Mouse (Mus musculus): ENCODE measurements at regions not wholly inside any gene's neighbourhood (a gene's known extent, or its start where the extent isn't known, plus 50 kb on each side); places are given as distances from the start of the nearest gene placed in this dataset.

- DNase-seq: no peak
- TF ChIP-seq CTCF (conservative IDR thresholded peaks at IDR 0.05; ENCODE audit: insufficient read depth, insufficient read length, low read depth, low read length): no peak
- no peak for TF ChIP-seq POLR2A (IDR thresholded peaks at IDR 0.05; ENCODE audit: low read depth, low read length)
- no peaks in the 10 kb centered on the region for H3K4me1 ChIP-seq (ENCODE audit: control insufficient read depth, insufficient read depth, low read length)
- H3K4me3 ChIP-seq (ENCODE audit: insufficient read depth, low read depth, low read length): no peak overlapping the region
- no peaks in the 10 kb centered on the region for H3K27me3 ChIP-seq (replicated peaks; ENCODE audit: control insufficient read depth, insufficient read depth, low read length)
- no peaks in the 10 kb centered on the region for H3K36me3 ChIP-seq (ENCODE audit: control insufficient read depth, insufficient read depth, low read length)
- H3K27ac ChIP-seq (ENCODE audit: insufficient read depth, low read depth, low read length): no peak overlapping the region
- 76% methylated on average over 4 of the region's 4 CpGs for WGBS
Observed at GRCm38 (mm10) chr2:18592221-18592620, 80.0 kb upstream of the Commd3 start.

DNA sequence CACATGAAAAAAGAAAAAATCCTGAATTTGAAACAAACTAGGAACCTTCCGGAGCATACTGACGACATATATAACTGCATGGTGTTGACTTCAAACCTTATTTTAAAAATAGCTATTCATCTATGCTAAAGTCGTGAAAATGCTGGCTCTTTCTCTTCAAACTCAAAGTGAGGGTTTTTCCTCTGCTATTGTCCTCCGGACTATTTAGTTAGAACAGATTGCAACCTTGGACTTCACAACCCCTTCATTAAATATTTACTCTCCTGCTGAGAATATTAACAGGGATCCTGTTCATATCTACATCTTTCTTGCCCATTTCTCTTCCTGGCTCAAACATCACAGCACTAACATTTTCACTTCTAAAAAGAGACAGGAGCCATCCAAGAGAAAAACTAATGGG, 84.0 kb upstream of the Commd3 start:
- no peaks in the 10 kb centered on the region for H3K4me1 ChIP-seq (ENCODE audit: control insufficient read depth, insufficient read depth, low read length)
- TF ChIP-seq POLR2A (IDR thresholded peaks at IDR 0.05; ENCODE audit: low read depth, low read length) (no peak), CTCF (conservative IDR thresholded peaks at IDR 0.05; ENCODE audit: insufficient read depth, insufficient read length, low read depth, low read length) (no peak)
- H3K4me3 ChIP-seq (ENCODE audit: insufficient read depth, low read depth, low read length): peak overlapping the region; percentile 56
- DNase-seq: peak; percentile 65
- H3K36me3 ChIP-seq (ENCODE audit: control insufficient read depth, insufficient read depth, low read length): no peaks in the 10 kb centered on the region
- 5% methylated on average over 4 of the region's 4 CpGs for WGBS
- no peaks in the 10 kb centered on the region; the same call in 1 of the 2 replicates for H3K27me3 ChIP-seq (replicated peaks; ENCODE audit: control insufficient read depth, insufficient read depth, low read length)
- peak overlapping the region; percentile 42; the same call in 1 of the 2 replicates for H3K27ac ChIP-seq (ENCODE audit: insufficient read depth, low read depth, low read length)

DNA sequence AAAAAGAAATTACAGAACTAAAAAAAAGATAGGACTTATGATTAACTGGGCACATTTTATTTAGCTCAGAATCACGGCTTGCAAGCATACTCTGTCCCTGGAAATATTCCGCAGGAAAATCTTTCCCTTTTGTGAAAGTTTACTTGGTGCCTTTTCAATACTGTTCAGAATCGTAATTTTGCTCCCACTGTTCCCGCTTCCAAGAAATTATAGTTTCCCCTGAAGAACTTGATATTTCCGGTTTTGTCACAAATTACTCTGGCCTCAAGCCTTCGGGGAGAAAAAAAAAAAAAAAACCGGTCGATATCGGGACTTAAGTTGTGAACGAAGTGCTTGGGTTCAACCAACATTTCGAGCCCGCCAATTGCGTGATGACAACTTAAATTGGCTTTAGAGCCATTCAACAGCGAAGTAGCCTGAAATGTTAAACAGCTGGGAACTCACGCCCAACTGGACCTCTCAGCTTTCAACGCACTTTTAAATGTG, 84.4 kb upstream of the Commd3 start:
- WGBS: 2% methylated on average over 16 of the region's 16 CpGs
- Histone ChIP-seq H3K36me3 (ENCODE audit: control insufficient read depth, insufficient read depth, low read length) (no peaks in the 10 kb centered on the region), H3K4me1 (ENCODE audit: control insufficient read depth, insufficient read depth, low read length) (no peaks in the 10 kb centered on the region), H3K4me3 (ENCODE audit: insufficient read depth, low read depth, low read length) (peak overlapping the region; percentile 87), H3K27me3 (replicated peaks; ENCODE audit: control insufficient read depth, insufficient read depth, low read length) (no peaks in the 10 kb centered on the region; the same call in 1 of the 2 replicates), H3K27ac (ENCODE audit: insufficient read depth, low read depth, low read length) (peak overlapping the region; percentile 83)
- DNase-seq: peak; percentile 43
- no peak for TF ChIP-seq POLR2A (IDR thresholded peaks at IDR 0.05; ENCODE audit: low read depth, low read length)
- TF ChIP-seq CTCF (conservative IDR thresholded peaks at IDR 0.05; ENCODE audit: insufficient read depth, insufficient read length, low read depth, low read length): no peak

DNA sequence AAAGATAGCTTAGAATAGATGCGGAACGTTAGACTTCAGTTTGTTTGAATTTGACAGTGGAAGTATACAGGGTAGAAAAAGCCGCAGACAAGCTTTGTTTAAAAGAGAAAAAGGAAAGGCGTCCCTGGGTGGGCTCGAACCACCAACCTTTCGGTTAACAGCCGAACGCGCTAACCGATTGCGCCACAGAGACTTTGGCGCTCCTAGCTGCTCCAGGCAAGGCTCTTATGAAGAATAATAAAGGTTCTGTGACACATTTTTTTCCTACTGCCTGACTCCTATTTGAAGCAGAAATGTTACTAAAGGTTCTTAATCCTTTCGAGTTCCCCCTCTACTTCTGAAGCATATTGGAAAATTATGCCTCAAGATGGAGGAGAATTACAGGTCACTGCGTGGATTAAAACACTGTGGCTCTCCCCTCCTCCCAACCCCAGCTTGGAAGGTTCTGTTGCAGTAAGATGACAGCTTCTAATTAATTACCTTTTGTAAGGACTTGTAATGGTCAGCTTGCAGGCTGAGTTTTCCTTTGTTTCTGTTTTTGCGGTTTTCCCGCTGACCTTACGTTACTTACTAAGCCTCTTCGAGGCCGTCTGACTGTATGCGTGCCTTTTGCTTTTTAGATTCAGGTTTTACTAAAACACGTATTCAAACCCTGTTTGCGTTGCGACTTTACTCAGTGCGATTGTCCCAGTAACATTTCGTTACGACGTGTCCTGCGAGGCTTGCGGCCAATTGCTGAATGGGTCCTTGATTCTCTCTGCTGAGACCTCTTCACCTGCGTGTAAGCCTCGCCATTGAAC, 85.1 kb upstream of the Commd3 start:
- no peak for TF ChIP-seq CTCF (conservative IDR thresholded peaks at IDR 0.05; ENCODE audit: insufficient read depth, insufficient read length, low read depth, low read length)
- TF ChIP-seq POLR2A (IDR thresholded peaks at IDR 0.05; ENCODE audit: low read depth, low read length): no peak
- no peaks in the 10 kb centered on the region; the same call in 1 of the 2 replicates for H3K27me3 ChIP-seq (replicated peaks; ENCODE audit: control insufficient read depth, insufficient read depth, low read length)
- peak overlapping the region; percentile 83 for H3K27ac ChIP-seq (ENCODE audit: insufficient read depth, low read depth, low read length)
- 4% methylated on average over 31 of the region's 31 CpGs for WGBS
- no peaks in the 10 kb centered on the region for H3K4me1 ChIP-seq (ENCODE audit: control insufficient read depth, insufficient read depth, low read length)
- H3K36me3 ChIP-seq (ENCODE audit: control insufficient read depth, insufficient read depth, low read length): no peaks in the 10 kb centered on the region
- peak overlapping the region; percentile 87 for H3K4me3 ChIP-seq (ENCODE audit: insufficient read depth, low read depth, low read length)
- DNase-seq: peak; percentile 91

- no peak overlapping the region for H3K4me3 ChIP-seq (ENCODE audit: insufficient read depth, low read depth, low read length)
- WGBS: 79% methylated on average over 9 of the region's 9 CpGs
- no peak overlapping the region for H3K27ac ChIP-seq (ENCODE audit: insufficient read depth, low read depth, low read length)
- H3K36me3 ChIP-seq (ENCODE audit: control insufficient read depth, insufficient read depth, low read length): no peaks in the 10 kb centered on the region
- DNase-seq: no peak
- H3K4me1 ChIP-seq (ENCODE audit: control insufficient read depth, insufficient read depth, low read length): no peaks in the 10 kb centered on the region
- H3K27me3 ChIP-seq (replicated peaks; ENCODE audit: control insufficient read depth, insufficient read depth, low read length): no peaks in the 10 kb centered on the region; the same call in 1 of the 2 replicates
- no peak for TF ChIP-seq POLR2A (IDR thresholded peaks at IDR 0.05; ENCODE audit: low read depth, low read length)
- no peak; the same call in 1 of the 2 replicates for TF ChIP-seq CTCF (conservative IDR thresholded peaks at IDR 0.05; ENCODE audit: insufficient read depth, insufficient read length, low read depth, low read length)
Observed at GRCm38 (mm10) chr2:18585564-18586336, 86.4 kb upstream of the Commd3 start.

DNA sequence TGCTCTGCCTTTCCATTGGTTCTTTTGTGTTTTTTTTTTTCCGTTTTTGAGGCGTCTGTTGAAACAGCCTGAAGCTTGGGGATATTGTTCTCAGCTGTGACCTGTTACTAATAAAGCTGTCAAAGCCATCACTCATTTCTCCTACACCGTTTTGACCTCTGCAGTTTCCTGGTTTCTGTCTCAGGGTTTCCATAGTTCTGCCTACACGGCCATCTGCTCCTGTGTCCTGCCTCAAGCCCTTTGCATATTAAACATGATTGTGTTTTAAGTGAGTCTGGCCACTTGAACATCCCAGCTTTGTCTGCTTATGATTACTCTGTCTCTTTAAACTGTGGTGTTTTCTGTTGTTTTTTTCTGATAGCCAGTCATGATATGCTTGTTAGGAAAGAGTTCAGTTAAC, 114.1 kb upstream of the Commd3 start:
- no peak overlapping the region for H3K27ac ChIP-seq (ENCODE audit: insufficient read depth, low read depth, low read length)
- WGBS: 17% methylated on average over 4 of the region's 4 CpGs
- no peaks in the 10 kb centered on the region for H3K27me3 ChIP-seq (replicated peaks; ENCODE audit: control insufficient read depth, insufficient read depth, low read length)
- H3K4me3 ChIP-seq (ENCODE audit: insufficient read depth, low read depth, low read length): no peak overlapping the region
- no peak for TF ChIP-seq CTCF (conservative IDR thresholded peaks at IDR 0.05; ENCODE audit: insufficient read depth, insufficient read length, low read depth, low read length)
- no peak for TF ChIP-seq POLR2A (IDR thresholded peaks at IDR 0.05; ENCODE audit: low read depth, low read length)
- H3K36me3 ChIP-seq (ENCODE audit: control insufficient read depth, insufficient read depth, low read length): no peaks in the 10 kb centered on the region
- H3K4me1 ChIP-seq (ENCODE audit: control insufficient read depth, insufficient read depth, low read length): no peaks in the 10 kb centered on the region
- DNase-seq: no peak
